Comparison of ENCODE assay signal across 9 mouse cellular contexts in genomic region chr15:58731952-58732642, GRCm38 (mm10).
A peak's percentile ranks its signal among the peaks of the same experiment; 100 is the strongest.
DNase-seq lines count a peak whose midpoint lies in the region; ATAC-seq and TF ChIP-seq lines count a peak whose summit lies in the region.
"Had no signal": no experiment of that assay in that cellular context is flagged by ENCODE, and none has a peak within 500 bp of the region (broad histone marks: within the 10 kb centered on the region; RNA-seq: fewer than 3 reads in every experiment).

No protein-coding gene starts in this region.

- H3K27ac ChIP-seq in heart, embryonic 16.5 days (ENCODE audit: low read length): no peak overlapping the region
- H3K27ac ChIP-seq in ES-E14 (ENCODE audit: insufficient read depth, low read depth, low read length, poor library complexity, severe bottlenecking): no peak overlapping the region
- H3K27ac ChIP-seq in forebrain, embryonic 12.5 days: no peak overlapping the region
- H3K27ac ChIP-seq in limb, embryonic 15.5 days: peak overlapping the region; percentile 35; the same call in 1 of the 2 replicates

- H3K9ac ChIP-seq in heart, embryonic 16.5 days (ENCODE audit: low read length): no peak overlapping the region
- H3K9ac ChIP-seq in ES-E14 (ENCODE audit: insufficient read depth, low read depth, low read length, poor library complexity, severe bottlenecking): no peak overlapping the region
- no peak overlapping the region for H3K9ac ChIP-seq in forebrain, embryonic 12.5 days
- H3K9ac ChIP-seq in limb, embryonic 15.5 days: no peak overlapping the region

- H3K9me3 ChIP-seq in heart, embryonic 16.5 days (replicated peaks; ENCODE audit: control insufficient read depth, low read length): no peaks in the 10 kb centered on the region
- H3K9me3 ChIP-seq in ES-E14 (ENCODE audit: control insufficient read depth, insufficient read depth, low read depth, low read length): no peaks in the 10 kb centered on the region
- no peaks in the 10 kb centered on the region for H3K9me3 ChIP-seq in forebrain, embryonic 12.5 days
- H3K9me3 ChIP-seq in limb, embryonic 15.5 days: no peaks in the 10 kb centered on the region

- peak overlapping the region; percentile 42 for H3K4me2 ChIP-seq in heart, embryonic 16.5 days (ENCODE audit: low read depth, low read length)
- no peak overlapping the region for H3K4me2 ChIP-seq in forebrain, embryonic 12.5 days
- H3K4me2 ChIP-seq in limb, embryonic 15.5 days: peak overlapping the region; percentile 2; the same call in 1 of the 2 replicates

- H3K4me1 ChIP-seq in heart, embryonic 16.5 days (ENCODE audit: control insufficient read depth, insufficient read depth, low read length): peaks cover 2% of the 10 kb centered on the region; the same call in 1 of the 2 replicates
- peaks cover 0 to 18% of the 10 kb centered on the region in 2 experiments; a peak in 2 of 4 replicates for H3K4me1 ChIP-seq in ES-E14 (ENCODE audit: control insufficient read depth in 2 of 2, insufficient read depth in 2 of 2, low read length in 2 of 2, poor library complexity in 1 of 2)
- H3K4me1 ChIP-seq in forebrain, embryonic 12.5 days: peaks cover 5% of the 10 kb centered on the region; the same call in 1 of the 2 replicates
- H3K4me1 ChIP-seq in limb, embryonic 15.5 days: peaks cover 13% of the 10 kb centered on the region
- H3K4me1 ChIP-seq: megakaryocyte, embryonic 14.5 days had no signal

- peak overlapping the region; percentile 3; the same call in 1 of the 2 replicates for H3K4me3 ChIP-seq in heart, embryonic 16.5 days (ENCODE audit: low read length)
- no peak overlapping the region for H3K4me3 ChIP-seq in ES-E14 (ENCODE audit: insufficient read depth in 1 of 2, low read depth in 1 of 2, low read length in 2 of 2, poor library complexity in 1 of 2, severe bottlenecking in 1 of 2)
- no peak overlapping the region for H3K4me3 ChIP-seq in forebrain, embryonic 12.5 days (replicated peaks)
- 0 out of 2 replicates have a peak overlapping the region, but pooled peaks have one; percentile 0 for H3K4me3 ChIP-seq in limb, embryonic 15.5 days
- H3K4me3 ChIP-seq: megakaryocyte, embryonic 14.5 days had no signal

- no peaks in the 10 kb centered on the region for H3K27me3 ChIP-seq in heart, embryonic 16.5 days (ENCODE audit: control insufficient read depth, insufficient read depth, low read length)
- no peaks in the 10 kb centered on the region for H3K27me3 ChIP-seq in forebrain, embryonic 12.5 days
- no peaks in the 10 kb centered on the region for H3K27me3 ChIP-seq in limb, embryonic 15.5 days

- WGBS in heart, embryonic 16.5 days: 43% methylated on average over 13 of the region's 13 CpGs
- WGBS in forebrain, embryonic 12.5 days: 55% methylated on average over 13 of the region's 13 CpGs
- WGBS in limb, embryonic 15.5 days: 23% methylated on average over 13 of the region's 13 CpGs

- DNase-seq in heart, adult 9 months (ENCODE audit: low spot score in 2 of 2): no peak
- no peak for DNase-seq in ES-E14 (ENCODE audit: low read depth, low spot score)
- DNase-seq in right cerebral cortex, postnatal 4 days: no peak
- no peak for DNase-seq in frontal cortex, postnatal 36 days (ENCODE audit: low spot score in 2 of 2)

- no peaks in the 10 kb centered on the region for H3K36me3 ChIP-seq in heart, embryonic 16.5 days (ENCODE audit: control insufficient read depth, insufficient read depth)
- no peaks in the 10 kb centered on the region for H3K36me3 ChIP-seq in ES-E14 (ENCODE audit: control insufficient read depth, insufficient read depth, low read length, poor library complexity, severe bottlenecking)
- no peaks in the 10 kb centered on the region for H3K36me3 ChIP-seq in forebrain, embryonic 12.5 days (replicated peaks)
- no peaks in the 10 kb centered on the region for H3K36me3 ChIP-seq in limb, embryonic 15.5 days

- in situ Hi-C loops in ES-E14 (cut with MboI; ENCODE audit: low sequenced_read_pairs in 2 of 2, unreplicated experiment in 2 of 2): no loop called here

- no peak for ATAC-seq in heart, embryonic 16.5 days (replicated peaks; ENCODE audit: extremely low read depth, insufficient read depth, low FRiP score)
- ATAC-seq in forebrain, embryonic 12.5 days (ENCODE audit: low FRiP score): peak; percentile 77; the same call in 1 of the 2 replicates
- ATAC-seq in limb, embryonic 15.5 days (ENCODE audit: insufficient number of reproducible peaks, low FRiP score, low TSS enrichment, low read depth): no peak
- ATAC-seq in erythroblast, adult 5-6 weeks (replicated peaks; ENCODE audit: low FRiP score, poor library complexity, severe bottlenecking): no peak

TF ChIP-seq in ES-E14, 5 proteins besides CTCF, POLR2A, EP300 and RAD21:
- TF ChIP-seq ZNF384 (IDR thresholded peaks at IDR 0.05; ENCODE audit: low read depth, low read length) (peak; percentile 67; the same call in 1 of the 2 replicates), MAFK (IDR thresholded peaks at IDR 0.05; ENCODE audit: insufficient read depth, low read depth, low read length) (no peak)

Comparison
In these comparisons a context has a peak if more than half of its experiments do, and no peak if none do; other contexts are left out.
1. H3K4me3 ChIP-seq: peak in heart, embryonic 16.5 days (single experiment) and limb, embryonic 15.5 days (single experiment); none in ES-E14 (0 of 2) and forebrain, embryonic 12.5 days (single experiment).